Mouse (Mus musculus) spleen, postnatal 10 days (tissue): ENCODE results near the gene 2210408I21Rik.
"Not testable (repeated sequence)": the region's sequence is repeated elsewhere in the genome, so short reads cannot be mapped to it uniquely, and the experiment has no call there.

Experiments used
- DNase-seq, 2 experiments: peaks; one replicate each; pipeline ENCODE4 v3.0.0; 2021 to 2022; ENCODE audit warnings: low spot score in 2 of 2

Gene 2210408I21Rik

GRCm38 (mm10) chr13:77134931-77135620 is at the start of gene 2210408I21Rik, which contains the start of gene Slf1:
Gene 2210408I21Rik (plus strand): TSS chr13:77135540.
Gene Slf1 (minus strand): TSS chr13:77135473.
- peak; percentile 69 to 86 for DNase-seq

GRCm38 (mm10) chr13:77092876-77093275 is 42.5 kb upstream of the 2210408I21Rik start:
- not testable (repeated sequence) for DNase-seq

GRCm38 (mm10) chr13:77107734-77108133 is 27.6 kb upstream of the 2210408I21Rik start:
- DNase-seq: no peak

GRCm38 (mm10) chr13:77118695-77119094 is 16.6 kb upstream of the 2210408I21Rik start:
- DNase-seq: no peak

- DNase-seq: no peak
These were observed 10.2 kb upstream of the 2210408I21Rik start for GRCm38 (mm10) chr13:77125159-77125558.

- DNase-seq: no peak
These were observed 7.1 kb upstream of the 2210408I21Rik start for GRCm38 (mm10) chr13:77128240-77128639.

- no peak for DNase-seq
These were observed 4.2 kb upstream of the 2210408I21Rik start for GRCm38 (mm10) chr13:77131132-77131531.

GRCm38 (mm10) chr13:77135621-77135981 is 261 bp downstream of the 2210408I21Rik start:
- no peak for DNase-seq

GRCm38 (mm10) chr13:77140890-77141289 is 5.5 kb downstream of the 2210408I21Rik start:
- no peak for DNase-seq

GRCm38 (mm10) chr13:77177931-77178330 is 42.6 kb downstream of the 2210408I21Rik start:
- no peak for DNase-seq

- no peak for DNase-seq
These were observed 55.3 kb downstream of the 2210408I21Rik start for GRCm38 (mm10) chr13:77190606-77191005.

GRCm38 (mm10) chr13:77192201-77192600 is 56.9 kb downstream of the 2210408I21Rik start:
- no peak for DNase-seq

- DNase-seq: no peak
These were observed 73.6 kb downstream of the 2210408I21Rik start for GRCm38 (mm10) chr13:77208764-77209418.

GRCm38 (mm10) chr13:77213196-77213595 is 77.9 kb downstream of the 2210408I21Rik start:
- DNase-seq: no peak

- DNase-seq: no peak
These were observed 80.1 kb downstream of the 2210408I21Rik start for GRCm38 (mm10) chr13:77215460-77215859.

- DNase-seq: no peak
These were observed 82.4 kb downstream of the 2210408I21Rik start for GRCm38 (mm10) chr13:77217672-77218280.

GRCm38 (mm10) chr13:77221072-77221471 is 85.7 kb downstream of the 2210408I21Rik start:
- DNase-seq: no peak

GRCm38 (mm10) chr13:77256541-77256940 is 121.2 kb downstream of the 2210408I21Rik start:
- no peak for DNase-seq

GRCm38 (mm10) chr13:77262715-77263338 is 127.5 kb downstream of the 2210408I21Rik start:
- no peak for DNase-seq

GRCm38 (mm10) chr13:77263400-77264179 is 128.2 kb downstream of the 2210408I21Rik start:
- no peak for DNase-seq

- DNase-seq: no peak
These were observed 129.1 kb downstream of the 2210408I21Rik start for GRCm38 (mm10) chr13:77264481-77264880.
